Mouse (Mus musculus) adrenal gland, adult (tissue): ENCODE data around the gene Plk3.
"Not testable (repeated sequence)": the region's sequence is repeated elsewhere in the genome, so short reads cannot be mapped to it uniquely, and the experiment has no call there.

Experiments used
- DNase-seq, 2 experiments: peaks; one replicate each; pipeline ENCODE4 v3.0.0; 2022 to 2023; ENCODE audit warnings: low spot score in 1 of 2; ENCODE audit not compliant: inconsistent age in 2 of 2

Gene Plk3

GRCm38 (mm10) chr4:117133817-117134600, at the start of gene Plk3:
Plk3 (minus strand) TSS chr4:117133963.
- peak; percentile 98 to 100 for DNase-seq

DNA sequence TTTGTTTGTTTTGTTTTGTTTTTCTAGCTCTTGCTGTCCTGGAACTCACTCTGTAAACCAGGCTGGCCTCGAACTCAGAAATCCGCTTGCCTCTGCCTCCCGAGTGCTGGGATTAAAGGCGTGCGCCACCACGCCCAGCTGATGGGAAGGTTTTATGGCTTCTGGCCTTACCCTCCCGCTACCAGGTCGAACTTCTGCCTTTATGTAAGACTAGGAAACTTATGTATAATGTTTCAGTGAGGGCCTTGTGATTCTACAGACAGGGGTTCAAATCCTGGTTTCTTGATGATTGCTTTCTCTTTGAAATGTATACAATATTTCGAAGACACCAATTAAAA, 49.0 kb upstream of the Plk3 start:
- DNase-seq: not testable (repeated sequence)

GRCm38 (mm10) chr4:117181863-117182758, 48.3 kb upstream of the Plk3 start, which contains the start of gene Kif2c:
Kif2c (minus strand) TSS chr4:117182639.
- DNase-seq: peak; percentile 91 to 97

DNA sequence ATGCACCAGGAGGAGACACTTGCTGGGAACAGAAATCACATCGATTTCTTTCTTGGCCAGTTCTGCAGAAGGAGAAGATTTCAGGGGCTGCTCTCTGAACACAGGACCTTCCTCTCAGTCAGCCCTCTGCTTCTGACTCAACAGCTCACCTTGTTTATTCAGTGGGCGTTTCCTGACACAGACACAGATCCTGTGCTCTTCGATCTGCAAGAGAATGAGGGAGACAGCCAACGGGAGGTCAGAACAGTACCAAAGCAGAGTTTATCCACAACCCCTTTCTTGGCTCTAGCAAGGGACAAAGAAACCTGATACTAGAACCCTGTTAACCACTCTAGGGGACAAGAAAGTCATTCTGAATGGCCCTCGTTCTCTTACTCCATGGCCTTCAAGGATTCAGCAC, 36.2 kb upstream of the Plk3 start:
- no peak for DNase-seq

- no peak for DNase-seq
Observed at GRCm38 (mm10) chr4:117161183-117161582, 27.4 kb upstream of the Plk3 start.

DNA sequence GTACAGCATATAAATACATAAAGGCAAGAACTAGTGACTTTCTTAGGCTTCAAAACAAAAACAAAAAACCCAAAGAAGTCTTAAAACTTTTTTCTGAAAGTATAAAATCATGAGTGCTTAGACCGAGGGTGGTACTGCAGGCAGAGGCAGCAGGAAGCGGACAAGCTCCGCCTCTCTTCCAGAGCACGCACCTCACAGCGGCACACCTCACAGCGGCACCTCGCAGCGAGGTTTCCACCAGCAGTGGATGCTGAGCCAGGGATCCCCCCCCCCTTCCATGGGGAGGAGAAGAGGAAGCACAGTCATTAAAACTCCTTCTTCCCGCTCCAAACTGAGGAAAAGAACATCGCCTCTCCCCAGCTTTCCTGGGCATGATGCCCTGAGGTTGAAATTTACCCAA, 25.9 kb upstream of the Plk3 start:
- DNase-seq: no peak

DNA sequence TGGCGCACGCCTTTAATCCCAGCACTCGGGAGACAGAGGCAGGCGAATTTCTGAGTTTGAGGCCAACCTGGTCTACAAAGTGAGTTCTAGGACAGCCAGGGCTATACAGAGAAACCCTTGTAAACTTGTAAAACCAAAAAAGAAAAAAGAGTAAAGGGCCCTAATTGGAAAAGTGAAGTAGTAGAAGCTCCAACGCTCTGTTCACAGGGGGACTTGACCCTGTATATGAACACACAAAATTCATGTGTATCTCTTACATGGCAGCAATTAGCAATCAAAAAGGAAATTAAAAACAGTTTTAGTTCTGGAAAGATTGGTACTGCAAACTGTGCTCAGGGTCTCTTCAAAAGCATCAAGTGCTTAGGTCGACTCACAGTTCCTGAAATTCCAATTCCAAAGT, 22.6 kb upstream of the Plk3 start:
- no peak for DNase-seq

- peak; percentile 91 to 96 for DNase-seq
Observed at GRCm38 (mm10) chr4:117155792-117156355, 22.1 kb upstream of the Plk3 start, which contains the start of gene Rps8. Rps8 (minus strand) TSS chr4:117156243.

- peak in 1 of 2 experiments; percentile 75 for DNase-seq
Observed at GRCm38 (mm10) chr4:117155020-117155791, 21.4 kb upstream of the Plk3 start.

- no peak for DNase-seq
Observed at GRCm38 (mm10) chr4:117152714-117153113, 19.0 kb upstream of the Plk3 start.

- DNase-seq: peak in 1 of 2 experiments; percentile 26
Observed at GRCm38 (mm10) chr4:117151416-117151815, 17.7 kb upstream of the Plk3 start.

GRCm38 (mm10) chr4:117150212-117150733, 16.5 kb upstream of the Plk3 start:
- no peak for DNase-seq

- peak in 1 of 2 experiments; percentile 40 for DNase-seq
Observed at GRCm38 (mm10) chr4:117149291-117150211, 15.8 kb upstream of the Plk3 start.

GRCm38 (mm10) chr4:117148815-117149214, 15.1 kb upstream of the Plk3 start:
- no peak for DNase-seq

- no peak for DNase-seq
Observed at GRCm38 (mm10) chr4:117148047-117148713, 14.4 kb upstream of the Plk3 start.

GRCm38 (mm10) chr4:117146176-117146575, 12.4 kb upstream of the Plk3 start:
- DNase-seq: peak; percentile 88 to 96

GRCm38 (mm10) chr4:117145248-117145647, 11.5 kb upstream of the Plk3 start:
- no peak for DNase-seq

DNA sequence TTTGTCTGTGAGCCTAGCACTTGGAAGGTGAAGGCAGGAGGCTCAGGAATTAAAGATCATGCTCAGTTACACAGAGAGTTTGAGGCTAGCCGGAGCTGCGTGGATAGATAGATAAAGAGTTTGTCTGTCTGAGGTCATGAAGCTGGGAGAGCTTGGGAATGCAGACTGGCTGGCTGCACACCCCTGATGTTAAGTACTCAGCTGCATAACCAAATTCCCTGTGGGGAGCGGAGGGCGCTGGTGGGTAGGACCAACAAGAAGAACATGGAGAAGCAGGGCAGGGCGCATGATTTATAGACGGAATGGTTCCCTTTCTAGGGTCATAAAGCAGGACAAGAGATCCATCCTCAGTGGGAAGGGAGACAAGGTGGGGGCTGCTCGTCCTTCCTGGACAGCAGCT, 9.3 kb upstream of the Plk3 start:
- no peak for DNase-seq

GRCm38 (mm10) chr4:117140613-117141012, 6.8 kb upstream of the Plk3 start:
- no peak for DNase-seq
